Mouse (Mus musculus): ENCODE data around the gene Cacnb2. TPM values are rescaled to one million over a fixed set of nuclear protein-coding genes. Genes with fewer than 3 reads are reported as not detected.
"Not testable (repeated sequence)": the region's sequence is repeated elsewhere in the genome, so short reads cannot be mapped to it uniquely, and the experiment has no call there.

The Cacnb2 gene
- polyA plus RNA-seq, 1 experiment from 2014 or later: 1.2 TPM

DNA sequence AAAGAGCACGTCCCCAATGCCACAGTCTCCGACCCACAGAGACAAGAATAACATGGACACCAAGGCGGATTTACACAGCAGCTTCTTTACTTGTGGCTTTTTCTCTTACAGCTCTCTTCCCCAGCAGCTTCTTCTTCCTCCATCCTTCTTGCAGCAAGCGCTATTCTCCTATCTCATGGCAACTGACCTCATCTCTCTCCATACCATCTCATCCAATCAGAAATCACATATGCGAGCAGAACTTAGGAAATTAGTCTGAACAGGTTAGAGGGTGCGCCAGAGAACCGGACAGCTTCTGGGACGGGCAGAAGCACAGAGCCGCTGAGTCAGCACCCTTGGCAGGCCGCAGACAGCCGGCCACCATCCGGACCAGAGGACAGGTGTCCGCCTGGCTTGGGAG is 123.7 kb downstream of the Cacnb2 start:
- H3K4me1 ChIP-seq (ENCODE audit: control insufficient read depth, insufficient read depth, low read length); ATAC-seq (ENCODE audit: insufficient read depth, low FRiP score, low TSS enrichment); H3K36me3 ChIP-seq (ENCODE audit: control insufficient read depth, insufficient read depth, low read length); H3K9me3 ChIP-seq (ENCODE audit: control insufficient read depth, low read length); H3K9ac ChIP-seq (ENCODE audit: low read length); H3K4me2 ChIP-seq (ENCODE audit: low read depth); H3K27ac ChIP-seq (ENCODE audit: low read depth, low read length); H3K27me3 ChIP-seq (ENCODE audit: control insufficient read depth, insufficient read depth, low read length); H3K4me3 ChIP-seq (ENCODE audit: low read depth, low read length); DNase-seq (ENCODE audit: low spot score): not testable (repeated sequence)
- 96% methylated on average over 13 of the region's 13 CpGs for WGBS

DNA sequence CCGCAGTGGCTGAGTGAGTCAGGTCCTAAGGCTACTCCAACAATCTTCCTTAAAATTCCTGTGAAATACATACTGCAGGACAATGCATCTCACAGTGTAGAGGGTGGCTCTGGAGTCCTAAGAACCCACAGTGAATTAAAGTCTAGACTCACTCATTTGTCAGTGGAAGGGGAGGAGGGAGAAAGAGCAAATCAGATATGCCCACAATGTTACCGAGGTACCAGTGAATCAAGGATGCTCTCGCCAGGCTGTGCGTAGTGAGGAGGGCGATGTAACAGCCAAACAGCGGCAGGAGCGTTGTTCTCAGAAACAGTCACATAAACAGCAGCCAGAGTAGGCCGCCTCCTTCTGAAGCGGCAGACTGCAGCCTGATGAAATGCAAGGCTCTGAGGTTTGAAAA is 136.0 kb downstream of the Cacnb2 start:
- H3K4me3 ChIP-seq (ENCODE audit: low read depth, low read length): no peak overlapping the region
- no peaks in the 10 kb centered on the region for H3K9me3 ChIP-seq (ENCODE audit: control insufficient read depth, low read length)
- H3K9ac ChIP-seq (ENCODE audit: low read length): no peak overlapping the region
- ATAC-seq (ENCODE audit: insufficient read depth, low FRiP score, low TSS enrichment) (0 out of 2 replicates have a peak, but pooled peaks have one; percentile 24), DNase-seq (ENCODE audit: low spot score) (no peak)
- no peak overlapping the region for H3K27ac ChIP-seq (ENCODE audit: low read depth, low read length)
- H3K4me2 ChIP-seq (ENCODE audit: low read depth): no peak overlapping the region
- no peaks in the 10 kb centered on the region for H3K27me3 ChIP-seq (ENCODE audit: control insufficient read depth, insufficient read depth, low read length)
- 56% methylated on average over 9 of the region's 9 CpGs for WGBS
- H3K36me3 ChIP-seq (ENCODE audit: control insufficient read depth, insufficient read depth, low read length): no peaks in the 10 kb centered on the region
- H3K4me1 ChIP-seq (ENCODE audit: control insufficient read depth, insufficient read depth, low read length): no peaks in the 10 kb centered on the region; the same call in 1 of the 2 replicates

DNA sequence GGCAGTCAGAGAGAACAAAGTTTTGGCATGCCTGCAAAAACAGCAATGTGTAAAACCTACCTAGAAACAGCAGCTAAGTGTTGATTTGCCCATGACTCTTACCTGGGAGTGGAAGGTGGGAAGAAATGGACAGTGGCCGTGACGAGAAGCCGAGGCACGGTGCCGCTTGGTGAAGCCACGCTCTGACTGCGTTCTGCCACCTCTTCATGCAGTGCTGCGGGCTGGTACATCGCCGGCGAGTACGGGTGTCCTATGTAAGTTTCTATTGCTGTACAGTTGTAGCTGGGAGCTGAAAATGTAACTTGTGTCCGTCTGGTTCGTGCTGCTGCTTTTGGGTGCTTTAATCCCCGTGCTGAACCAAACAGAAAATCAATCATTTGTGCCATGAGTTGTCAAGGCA is 136.6 kb downstream of the Cacnb2 start:
- Histone ChIP-seq H3K36me3 (ENCODE audit: control insufficient read depth, insufficient read depth, low read length) (no peaks in the 10 kb centered on the region), H3K27me3 (ENCODE audit: control insufficient read depth, insufficient read depth, low read length) (no peaks in the 10 kb centered on the region), H3K9me3 (ENCODE audit: control insufficient read depth, low read length) (no peaks in the 10 kb centered on the region), H3K27ac (ENCODE audit: low read depth, low read length) (no peak overlapping the region), H3K4me2 (ENCODE audit: low read depth) (no peak overlapping the region), H3K4me1 (ENCODE audit: control insufficient read depth, insufficient read depth, low read length) (no peaks in the 10 kb centered on the region; the same call in 1 of the 2 replicates), H3K4me3 (ENCODE audit: low read depth, low read length) (no peak overlapping the region), H3K9ac (ENCODE audit: low read length) (no peak overlapping the region)
- whole genome bisulfite sequencing: 82% methylated on average over 15 of the region's 15 CpGs
- ATAC-seq (ENCODE audit: insufficient read depth, low FRiP score, low TSS enrichment) (no peak), DNase-seq (ENCODE audit: low spot score) (no peak)

GRCm38 (mm10) chr2:14740359-14740758 is 137.5 kb downstream of the Cacnb2 start:
- peak; percentile 54; the same call in 1 of the 2 replicates for ATAC-seq (ENCODE audit: insufficient read depth, low FRiP score, low TSS enrichment)
- Histone ChIP-seq H3K9me3 (ENCODE audit: control insufficient read depth, low read length) (no peaks in the 10 kb centered on the region), H3K27ac (ENCODE audit: low read depth, low read length) (no peak overlapping the region), H3K4me3 (ENCODE audit: low read depth, low read length) (no peak overlapping the region), H3K36me3 (ENCODE audit: control insufficient read depth, insufficient read depth, low read length) (no peaks in the 10 kb centered on the region), H3K27me3 (ENCODE audit: control insufficient read depth, insufficient read depth, low read length) (no peaks in the 10 kb centered on the region), H3K4me1 (ENCODE audit: control insufficient read depth, insufficient read depth, low read length) (no peaks in the 10 kb centered on the region; the same call in 1 of the 2 replicates), H3K9ac (ENCODE audit: low read length) (no peak overlapping the region; the same call in 1 of the 2 replicates), H3K4me2 (ENCODE audit: low read depth) (peak overlapping the region; percentile 17; the same call in 1 of the 2 replicates)
- DNase-seq (ENCODE audit: low spot score): peak; percentile 40
- WGBS: 31% methylated on average over 7 of the region's 7 CpGs

- H3K4me3 ChIP-seq (ENCODE audit: low read depth, low read length): no peak overlapping the region
- no peaks in the 10 kb centered on the region for H3K9me3 ChIP-seq (ENCODE audit: control insufficient read depth, low read length)
- H3K9ac ChIP-seq (ENCODE audit: low read length): no peak overlapping the region
- no peak overlapping the region for H3K27ac ChIP-seq (ENCODE audit: low read depth, low read length)
- H3K36me3 ChIP-seq (ENCODE audit: control insufficient read depth, insufficient read depth, low read length): no peaks in the 10 kb centered on the region
- no peaks in the 10 kb centered on the region for H3K4me1 ChIP-seq (ENCODE audit: control insufficient read depth, insufficient read depth, low read length)
- DNase-seq (ENCODE audit: low spot score) (no peak), ATAC-seq (ENCODE audit: insufficient read depth, low FRiP score, low TSS enrichment) (no peak)
- H3K4me2 ChIP-seq (ENCODE audit: low read depth): no peak overlapping the region
- H3K27me3 ChIP-seq (ENCODE audit: control insufficient read depth, insufficient read depth, low read length): no peaks in the 10 kb centered on the region
- 91% methylated on average over 1 of the region's 1 CpGs for WGBS
These were observed 141.9 kb downstream of the Cacnb2 start for GRCm38 (mm10) chr2:14744761-14745160.

DNA sequence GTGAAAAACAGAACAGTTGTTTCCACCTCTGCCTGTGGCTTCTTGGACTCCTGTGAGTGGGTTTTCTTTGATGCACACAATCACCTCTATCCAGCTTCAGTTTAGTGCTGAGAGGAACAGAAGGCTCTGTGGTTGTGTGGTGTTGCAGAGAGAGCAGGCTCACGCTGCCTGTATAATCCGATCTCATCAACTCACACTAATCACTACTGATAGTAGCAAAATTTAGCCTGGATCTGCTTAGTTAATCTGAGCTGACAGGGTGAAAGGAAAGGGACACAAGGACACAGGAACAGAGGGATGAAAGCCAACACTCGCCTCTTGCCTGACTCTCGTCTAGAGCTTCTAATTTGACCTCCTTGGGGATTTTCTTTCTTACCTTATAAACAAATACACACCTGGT is 160.0 kb downstream of the Cacnb2 start:
- Histone ChIP-seq H3K27ac (ENCODE audit: low read depth, low read length) (no peak overlapping the region), H3K36me3 (ENCODE audit: control insufficient read depth, insufficient read depth, low read length) (no peaks in the 10 kb centered on the region), H3K9me3 (ENCODE audit: control insufficient read depth, low read length) (no peaks in the 10 kb centered on the region), H3K4me1 (ENCODE audit: control insufficient read depth, insufficient read depth, low read length) (no peaks in the 10 kb centered on the region), H3K4me2 (ENCODE audit: low read depth) (no peak overlapping the region), H3K4me3 (ENCODE audit: low read depth, low read length) (no peak overlapping the region), H3K9ac (ENCODE audit: low read length) (no peak overlapping the region), H3K27me3 (ENCODE audit: control insufficient read depth, insufficient read depth, low read length) (no peaks in the 10 kb centered on the region)
- DNase-seq (ENCODE audit: low spot score) (no peak), ATAC-seq (ENCODE audit: insufficient read depth, low FRiP score, low TSS enrichment) (no peak)
- 90% methylated on average over 4 of the region's 4 CpGs for WGBS

- H3K9me3 ChIP-seq (ENCODE audit: control insufficient read depth, low read length): no peaks in the 10 kb centered on the region
- 86% methylated on average over 6 of the region's 6 CpGs for WGBS
- H3K27ac ChIP-seq (ENCODE audit: low read depth, low read length): no peak overlapping the region
- H3K4me3 ChIP-seq (ENCODE audit: low read depth, low read length): no peak overlapping the region
- no peaks in the 10 kb centered on the region for H3K4me1 ChIP-seq (ENCODE audit: control insufficient read depth, insufficient read depth, low read length)
- no peaks in the 10 kb centered on the region for H3K27me3 ChIP-seq (ENCODE audit: control insufficient read depth, insufficient read depth, low read length)
- DNase-seq (ENCODE audit: low spot score) (no peak), ATAC-seq (ENCODE audit: insufficient read depth, low FRiP score, low TSS enrichment) (no peak)
- no peak overlapping the region for H3K9ac ChIP-seq (ENCODE audit: low read length)
- H3K36me3 ChIP-seq (ENCODE audit: control insufficient read depth, insufficient read depth, low read length): no peaks in the 10 kb centered on the region
- no peak overlapping the region for H3K4me2 ChIP-seq (ENCODE audit: low read depth)
These were observed 161.0 kb downstream of the Cacnb2 start for GRCm38 (mm10) chr2:14763931-14764330.

- H3K27ac ChIP-seq (ENCODE audit: low read depth, low read length): no peak overlapping the region
- DNase-seq (ENCODE audit: low spot score) (no peak), ATAC-seq (ENCODE audit: insufficient read depth, low FRiP score, low TSS enrichment) (no peak)
- no peaks in the 10 kb centered on the region for H3K36me3 ChIP-seq (ENCODE audit: control insufficient read depth, insufficient read depth, low read length)
- no peak overlapping the region for H3K4me2 ChIP-seq (ENCODE audit: low read depth)
- no peak overlapping the region for H3K9ac ChIP-seq (ENCODE audit: low read length)
- 95% methylated on average over 1 of the region's 1 CpGs for WGBS
- H3K9me3 ChIP-seq (ENCODE audit: control insufficient read depth, low read length): no peaks in the 10 kb centered on the region
- no peaks in the 10 kb centered on the region for H3K4me1 ChIP-seq (ENCODE audit: control insufficient read depth, insufficient read depth, low read length)
- no peaks in the 10 kb centered on the region for H3K27me3 ChIP-seq (ENCODE audit: control insufficient read depth, insufficient read depth, low read length)
- no peak overlapping the region for H3K4me3 ChIP-seq (ENCODE audit: low read depth, low read length)
These were observed 166.6 kb downstream of the Cacnb2 start for GRCm38 (mm10) chr2:14769448-14769847.

DNA sequence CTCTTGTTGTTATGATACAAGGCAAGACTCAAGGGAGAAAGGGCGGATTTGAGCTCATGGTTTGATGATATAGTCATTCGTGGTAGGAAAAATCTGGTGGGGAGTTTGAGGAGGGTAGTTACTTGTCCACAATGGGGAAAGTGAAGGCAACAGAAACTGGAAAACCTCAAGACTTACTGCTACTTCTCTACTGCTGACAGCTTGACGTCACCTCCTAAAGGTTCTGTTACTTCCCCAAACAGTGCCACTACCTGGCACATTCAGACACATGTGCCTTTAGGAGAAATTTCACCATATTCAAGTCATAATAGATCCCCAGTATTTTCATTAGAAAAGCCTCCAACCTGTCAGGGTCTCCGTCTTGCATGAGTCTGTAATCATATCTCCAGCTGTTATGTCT is 167.7 kb downstream of the Cacnb2 start:
- ATAC-seq (ENCODE audit: insufficient read depth, low FRiP score, low TSS enrichment) (no peak), DNase-seq (ENCODE audit: low spot score) (no peak)
- no peaks in the 10 kb centered on the region for H3K36me3 ChIP-seq (ENCODE audit: control insufficient read depth, insufficient read depth, low read length)
- no peaks in the 10 kb centered on the region for H3K4me1 ChIP-seq (ENCODE audit: control insufficient read depth, insufficient read depth, low read length)
- H3K27ac ChIP-seq (ENCODE audit: low read depth, low read length): no peak overlapping the region
- no peak overlapping the region for H3K4me3 ChIP-seq (ENCODE audit: low read depth, low read length)
- no peak overlapping the region for H3K4me2 ChIP-seq (ENCODE audit: low read depth)
- no peaks in the 10 kb centered on the region for H3K27me3 ChIP-seq (ENCODE audit: control insufficient read depth, insufficient read depth, low read length)
- H3K9me3 ChIP-seq (ENCODE audit: control insufficient read depth, low read length): no peaks in the 10 kb centered on the region
- H3K9ac ChIP-seq (ENCODE audit: low read length): no peak overlapping the region
- 82% methylated on average over 4 of the region's 4 CpGs for WGBS
